Mouse (Mus musculus): Measurements from ENCODE around the gene Strn. TPM values are rescaled to one million over a fixed set of nuclear protein-coding genes. Genes with fewer than 3 reads are reported as not detected.

Strn gene
- polyA plus RNA-seq, 1 experiment from 2014 or later: 8.4 TPM

GRCm38 (mm10) chr17:78752938-78753655 is 16.1 kb upstream of the Strn start:
- Histone ChIP-seq H3K27me3 (replicated peaks; ENCODE audit: control insufficient read depth, insufficient read depth, low read length) (no peaks in the 10 kb centered on the region), H3K36me3 (ENCODE audit: control insufficient read depth, insufficient read depth, low read length) (peaks cover 22% of the 10 kb centered on the region), H3K9ac (ENCODE audit: low read length) (no peak overlapping the region), H3K27ac (ENCODE audit: low read depth) (no peak overlapping the region), H3K4me3 (ENCODE audit: low read depth, low read length) (no peak overlapping the region), H3K4me1 (replicated peaks; ENCODE audit: control insufficient read depth, insufficient read depth, low read length) (no peaks in the 10 kb centered on the region), H3K9me3 (ENCODE audit: control insufficient read depth, low read length) (no peaks in the 10 kb centered on the region), H3K4me2 (ENCODE audit: low read length) (no peak overlapping the region)
- WGBS: 60% methylated on average over 17 of the region's 17 CpGs
- DNase-seq (ENCODE audit: low spot score) (no peak), ATAC-seq (replicated peaks; ENCODE audit: low FRiP score, low TSS enrichment, low read depth) (no peak)

- Histone ChIP-seq H3K9ac (ENCODE audit: low read length) (no peak overlapping the region), H3K27me3 (replicated peaks; ENCODE audit: control insufficient read depth, insufficient read depth, low read length) (no peaks in the 10 kb centered on the region), H3K4me3 (ENCODE audit: low read depth, low read length) (no peak overlapping the region), H3K27ac (ENCODE audit: low read depth) (no peak overlapping the region), H3K36me3 (ENCODE audit: control insufficient read depth, insufficient read depth, low read length) (peaks cover 22% of the 10 kb centered on the region), H3K4me2 (ENCODE audit: low read length) (no peak overlapping the region), H3K9me3 (ENCODE audit: control insufficient read depth, low read length) (no peaks in the 10 kb centered on the region), H3K4me1 (replicated peaks; ENCODE audit: control insufficient read depth, insufficient read depth, low read length) (no peaks in the 10 kb centered on the region)
- ATAC-seq (replicated peaks; ENCODE audit: low FRiP score, low TSS enrichment, low read depth): no peak
- no peak for DNase-seq (ENCODE audit: low spot score)
- 69% methylated on average over 10 of the region's 10 CpGs for WGBS
Measured at GRCm38 (mm10) chr17:78752064-78752463, 15.1 kb upstream of the Strn start.

GRCm38 (mm10) chr17:78748440-78748839 is 11.4 kb upstream of the Strn start:
- DNase-seq (ENCODE audit: low spot score): no peak
- H3K4me3 ChIP-seq (ENCODE audit: low read depth, low read length): no peak overlapping the region
- WGBS: 87% methylated on average over 9 of the region's 9 CpGs
- H3K27me3 ChIP-seq (replicated peaks; ENCODE audit: control insufficient read depth, insufficient read depth, low read length): no peaks in the 10 kb centered on the region
- ATAC-seq (replicated peaks; ENCODE audit: low FRiP score, low TSS enrichment, low read depth): no peak
- H3K9me3 ChIP-seq (ENCODE audit: control insufficient read depth, low read length): no peaks in the 10 kb centered on the region
- H3K27ac ChIP-seq (ENCODE audit: low read depth): no peak overlapping the region
- peaks cover 4% of the 10 kb centered on the region; the same call in 1 of the 2 replicates for H3K36me3 ChIP-seq (ENCODE audit: control insufficient read depth, insufficient read depth, low read length)
- H3K9ac ChIP-seq (ENCODE audit: low read length): no peak overlapping the region
- H3K4me2 ChIP-seq (ENCODE audit: low read length): no peak overlapping the region
- H3K4me1 ChIP-seq (replicated peaks; ENCODE audit: control insufficient read depth, insufficient read depth, low read length): no peaks in the 10 kb centered on the region

GRCm38 (mm10) chr17:78738416-78738815 is 1.4 kb upstream of the Strn start:
- H3K27ac ChIP-seq (ENCODE audit: low read depth): no peak overlapping the region
- H3K4me3 ChIP-seq (ENCODE audit: low read depth, low read length): no peak overlapping the region
- WGBS: 37% methylated on average over 1 of the region's 1 CpGs
- DNase-seq (ENCODE audit: low spot score): no peak
- no peak overlapping the region for H3K4me2 ChIP-seq (ENCODE audit: low read length)
- no peaks in the 10 kb centered on the region for H3K27me3 ChIP-seq (replicated peaks; ENCODE audit: control insufficient read depth, insufficient read depth, low read length)
- no peaks in the 10 kb centered on the region for H3K36me3 ChIP-seq (ENCODE audit: control insufficient read depth, insufficient read depth, low read length)
- H3K9ac ChIP-seq (ENCODE audit: low read length): no peak overlapping the region
- H3K9me3 ChIP-seq (ENCODE audit: control insufficient read depth, low read length): no peaks in the 10 kb centered on the region
- no peak for ATAC-seq (replicated peaks; ENCODE audit: low FRiP score, low TSS enrichment, low read depth)
- H3K4me1 ChIP-seq (replicated peaks; ENCODE audit: control insufficient read depth, insufficient read depth, low read length): peaks cover 11% of the 10 kb centered on the region

GRCm38 (mm10) chr17:78737771-78738170 is 775 bp upstream of the Strn start:
- Histone ChIP-seq H3K9ac (ENCODE audit: low read length) (no peak overlapping the region), H3K36me3 (ENCODE audit: control insufficient read depth, insufficient read depth, low read length) (no peaks in the 10 kb centered on the region), H3K4me1 (replicated peaks; ENCODE audit: control insufficient read depth, insufficient read depth, low read length) (peaks cover 11% of the 10 kb centered on the region), H3K9me3 (ENCODE audit: control insufficient read depth, low read length) (no peaks in the 10 kb centered on the region), H3K27ac (ENCODE audit: low read depth) (no peak overlapping the region), H3K27me3 (replicated peaks; ENCODE audit: control insufficient read depth, insufficient read depth, low read length) (no peaks in the 10 kb centered on the region), H3K4me2 (ENCODE audit: low read length) (no peak overlapping the region), H3K4me3 (ENCODE audit: low read depth, low read length) (no peak overlapping the region)
- 53% methylated on average over 2 of the region's 2 CpGs for WGBS
- ATAC-seq (replicated peaks; ENCODE audit: low FRiP score, low TSS enrichment, low read depth) (no peak), DNase-seq (ENCODE audit: low spot score) (no peak)

- Histone ChIP-seq H3K9me3 (ENCODE audit: control insufficient read depth, low read length) (no peaks in the 10 kb centered on the region), H3K9ac (ENCODE audit: low read length) (peak overlapping the region; percentile 84), H3K4me2 (ENCODE audit: low read length) (peak overlapping the region; percentile 64), H3K4me3 (ENCODE audit: low read depth, low read length) (peak overlapping the region; percentile 89), H3K27ac (ENCODE audit: low read depth) (peak overlapping the region; percentile 86), H3K27me3 (replicated peaks; ENCODE audit: control insufficient read depth, insufficient read depth, low read length) (no peaks in the 10 kb centered on the region), H3K36me3 (ENCODE audit: control insufficient read depth, insufficient read depth, low read length) (no peaks in the 10 kb centered on the region), H3K4me1 (replicated peaks; ENCODE audit: control insufficient read depth, insufficient read depth, low read length) (peaks cover 11% of the 10 kb centered on the region)
- ATAC-seq (replicated peaks; ENCODE audit: low FRiP score, low TSS enrichment, low read depth) (peak; percentile 100), DNase-seq (ENCODE audit: low spot score) (peak; percentile 99)
- under 1% methylated on average over 55 of the region's 60 CpGs for WGBS
Measured at GRCm38 (mm10) chr17:78736473-78736988, 465 bp downstream of the Strn start.

- Histone ChIP-seq H3K27me3 (replicated peaks; ENCODE audit: control insufficient read depth, insufficient read depth, low read length) (no peaks in the 10 kb centered on the region), H3K9me3 (ENCODE audit: control insufficient read depth, low read length) (no peaks in the 10 kb centered on the region), H3K4me1 (replicated peaks; ENCODE audit: control insufficient read depth, insufficient read depth, low read length) (peaks cover 11% of the 10 kb centered on the region), H3K9ac (ENCODE audit: low read length) (peak overlapping the region; percentile 84), H3K4me2 (ENCODE audit: low read length) (peak overlapping the region; percentile 64), H3K36me3 (ENCODE audit: control insufficient read depth, insufficient read depth, low read length) (no peaks in the 10 kb centered on the region), H3K27ac (ENCODE audit: low read depth) (peak overlapping the region; percentile 86), H3K4me3 (ENCODE audit: low read depth, low read length) (peak overlapping the region; percentile 89)
- DNase-seq (ENCODE audit: low spot score): peak; percentile 74
- under 1% methylated on average over 33 of the region's 39 CpGs for WGBS
- peak; percentile 78 for ATAC-seq (replicated peaks; ENCODE audit: low FRiP score, low TSS enrichment, low read depth)
Measured at GRCm38 (mm10) chr17:78735731-78736472, 1.1 kb downstream of the Strn start.

- ATAC-seq (replicated peaks; ENCODE audit: low FRiP score, low TSS enrichment, low read depth) (no peak), DNase-seq (ENCODE audit: low spot score) (no peak)
- H3K9me3 ChIP-seq (ENCODE audit: control insufficient read depth, low read length): no peaks in the 10 kb centered on the region
- H3K36me3 ChIP-seq (ENCODE audit: control insufficient read depth, insufficient read depth, low read length): no peaks in the 10 kb centered on the region
- H3K9ac ChIP-seq (ENCODE audit: low read length): peak overlapping the region; percentile 84; the same call in 1 of the 2 replicates
- no peaks in the 10 kb centered on the region for H3K27me3 ChIP-seq (replicated peaks; ENCODE audit: control insufficient read depth, insufficient read depth, low read length)
- no peak overlapping the region for H3K27ac ChIP-seq (ENCODE audit: low read depth)
- H3K4me3 ChIP-seq (ENCODE audit: low read depth, low read length): peak overlapping the region; percentile 89
- WGBS: 74% methylated on average over 10 of the region's 10 CpGs
- peaks cover 11% of the 10 kb centered on the region for H3K4me1 ChIP-seq (replicated peaks; ENCODE audit: control insufficient read depth, insufficient read depth, low read length)
- peak overlapping the region; percentile 64 for H3K4me2 ChIP-seq (ENCODE audit: low read length)
Measured at GRCm38 (mm10) chr17:78734806-78735205, 2.2 kb downstream of the Strn start.

Measured in intestine, embryonic 14.5 days (tissue).